Mouse (Mus musculus): ENCODE measurements around the gene Brox.

The Brox gene

DNA sequence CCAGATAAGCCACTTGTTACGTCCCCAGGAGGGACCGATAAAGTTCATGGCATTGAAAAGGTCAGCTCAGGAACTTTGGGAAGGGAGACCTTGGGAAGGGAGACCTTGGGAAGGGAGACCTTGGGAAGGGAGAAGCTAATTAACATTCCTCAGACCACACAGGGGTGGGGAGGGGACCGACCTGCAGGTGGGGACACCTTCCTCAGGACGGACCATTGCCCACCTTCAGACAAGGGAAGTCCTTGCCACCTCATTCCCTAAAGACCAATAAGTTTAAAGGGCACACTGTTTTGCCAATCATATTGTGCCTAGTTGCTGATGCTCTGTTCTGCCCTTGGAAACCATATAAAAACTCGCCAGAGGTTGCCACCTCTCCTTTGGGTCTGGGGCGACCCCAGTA, 29.4 kb downstream of the Brox start:
- no peak for DNase-seq

DNA sequence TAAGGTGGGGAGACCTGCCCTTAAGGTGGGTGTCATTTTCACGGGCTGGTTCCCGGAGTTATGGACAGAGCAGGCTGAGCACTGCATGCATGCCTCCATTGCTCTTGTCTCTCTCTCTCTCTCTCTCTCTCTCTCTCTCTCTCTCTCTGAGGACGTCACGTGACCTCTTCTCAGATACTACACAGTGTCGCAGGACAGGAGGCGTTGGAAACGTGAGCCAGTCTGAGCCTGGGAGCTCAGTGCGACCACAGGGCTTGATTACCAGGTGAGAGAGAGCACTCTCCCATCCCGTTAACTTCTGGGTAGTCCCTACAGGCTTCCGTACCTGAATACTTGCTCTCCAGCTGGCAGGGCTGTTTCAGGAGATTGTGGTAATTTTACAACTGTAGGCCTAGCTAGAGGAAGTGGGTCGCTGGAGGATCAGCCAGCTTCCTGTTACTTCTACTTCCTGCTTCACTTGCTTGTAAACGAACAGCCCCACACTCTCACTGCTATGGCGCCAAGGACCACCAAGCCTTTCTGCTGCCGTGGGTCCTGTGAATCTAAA, 31.1 kb downstream of the Brox start:
- peak; percentile 70 for DNase-seq

DNA sequence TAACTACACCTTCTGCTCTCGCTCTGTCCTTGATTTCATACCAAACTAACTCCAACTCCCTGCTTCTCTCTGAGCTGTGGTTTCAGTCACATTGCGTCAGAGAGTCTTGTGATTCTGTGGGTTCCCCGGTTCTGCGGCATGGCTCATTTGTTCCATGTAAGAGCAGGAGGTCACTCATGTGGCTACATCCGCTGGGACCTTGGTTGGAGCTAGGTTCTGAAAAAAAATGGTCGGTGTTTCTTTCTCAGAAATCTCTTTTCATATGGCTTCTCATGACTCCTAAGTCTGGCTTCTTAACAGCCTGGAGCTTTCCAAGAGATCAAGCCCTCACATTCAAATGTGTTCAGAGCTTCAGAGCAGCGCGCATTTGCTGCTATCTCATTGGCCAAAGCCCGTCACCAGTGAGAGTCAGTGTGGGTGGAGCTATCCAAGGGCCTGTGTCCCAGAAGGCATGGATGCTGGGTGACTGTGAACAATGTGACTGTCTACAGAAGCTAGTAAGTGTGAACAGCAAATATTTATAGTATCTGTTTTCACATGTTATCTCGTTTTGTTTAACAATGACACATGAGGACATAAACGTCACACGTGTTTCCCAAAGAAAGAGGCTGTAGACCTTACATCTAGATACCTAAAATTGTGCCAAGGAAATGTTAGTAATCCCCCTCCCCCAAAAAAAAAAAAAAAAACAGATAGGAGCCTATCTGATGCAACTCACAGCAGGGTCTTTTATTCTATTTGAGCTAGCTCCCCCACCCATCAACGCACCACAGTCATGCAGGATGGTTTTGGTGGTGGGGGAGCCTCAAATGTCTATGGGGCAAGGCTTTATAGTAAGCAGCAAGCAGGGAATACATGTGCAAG, 32.7 kb downstream of the Brox start:
- no peak for DNase-seq

DNA sequence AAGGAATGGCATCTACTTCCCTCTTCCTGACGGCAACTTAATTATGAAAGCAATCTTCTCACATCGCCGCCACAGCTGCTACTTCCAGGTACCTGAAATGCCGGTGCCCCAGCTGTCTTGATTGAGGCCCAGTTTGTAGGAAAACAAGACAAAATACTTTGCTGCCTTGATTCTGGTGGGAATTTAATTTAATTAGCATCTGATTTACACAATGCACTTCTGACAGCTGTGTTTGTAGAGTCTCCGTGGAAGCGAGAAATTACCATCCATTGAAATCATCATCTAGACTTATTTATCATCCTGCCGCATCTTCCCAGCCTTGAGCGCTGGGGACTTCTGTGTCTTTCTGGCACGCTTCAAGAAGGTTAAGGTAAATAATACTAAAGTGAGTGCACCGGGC, 44.5 kb downstream of the Brox start:
- no peak for DNase-seq

DNA sequence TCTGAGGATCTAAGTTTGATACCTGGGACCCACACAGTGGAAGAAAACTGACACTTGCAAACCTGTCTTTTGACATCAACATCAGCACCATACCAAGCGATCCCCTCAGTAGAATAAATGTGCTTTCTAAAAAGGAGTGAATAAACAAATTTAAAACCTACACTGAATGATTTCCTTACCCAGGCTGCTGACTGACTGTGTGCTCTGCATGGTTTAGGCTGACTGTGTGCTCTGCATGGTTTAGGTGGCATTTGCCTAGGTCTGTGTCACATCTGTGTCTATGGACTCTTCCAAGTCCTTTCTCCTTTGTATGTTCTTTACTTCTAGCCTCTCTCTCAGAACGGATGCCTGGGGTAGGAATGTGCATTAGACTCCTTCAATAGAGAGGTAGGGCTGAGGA, 45.3 kb downstream of the Brox start:
- DNase-seq: no peak

DNA sequence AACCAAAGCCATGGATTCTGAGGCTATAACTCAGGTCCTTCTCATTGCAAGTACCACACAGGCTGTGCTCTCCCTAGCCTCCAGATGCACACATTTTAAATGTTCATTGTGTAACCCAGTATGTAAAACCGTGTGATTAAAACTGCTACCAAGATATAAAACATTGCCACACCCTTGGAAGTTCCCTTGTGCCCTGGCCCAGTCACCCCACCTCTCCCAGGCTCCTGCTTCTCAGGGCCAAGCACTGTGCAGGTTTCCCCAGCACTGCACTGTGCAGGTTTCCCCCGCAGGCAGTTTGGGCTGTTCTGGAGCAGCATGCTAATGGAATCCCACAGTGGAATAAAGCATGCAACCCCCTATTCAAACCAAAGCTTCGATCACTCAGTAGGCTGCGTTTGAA, 46.5 kb downstream of the Brox start:
- no peak for DNase-seq

DNA sequence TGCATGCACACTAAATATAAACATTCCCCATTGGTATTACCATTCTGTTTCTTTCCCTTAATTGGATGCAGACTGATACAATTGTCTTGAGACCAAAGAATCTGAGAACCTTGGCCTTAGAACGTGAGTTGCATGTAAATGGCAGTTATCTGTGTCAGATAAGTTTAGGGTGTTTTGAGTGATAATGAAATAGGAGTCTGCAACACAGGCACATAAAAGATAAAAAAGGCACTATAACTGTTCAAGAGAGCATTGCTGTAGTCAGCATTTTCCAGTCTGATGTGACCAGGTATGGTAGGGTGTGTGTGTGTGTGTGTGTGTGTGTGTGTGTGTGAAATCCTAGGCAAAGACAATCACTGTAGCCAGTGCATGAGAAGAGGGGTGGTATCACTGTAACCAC, 48.9 kb downstream of the Brox start:
- no peak for DNase-seq

DNA sequence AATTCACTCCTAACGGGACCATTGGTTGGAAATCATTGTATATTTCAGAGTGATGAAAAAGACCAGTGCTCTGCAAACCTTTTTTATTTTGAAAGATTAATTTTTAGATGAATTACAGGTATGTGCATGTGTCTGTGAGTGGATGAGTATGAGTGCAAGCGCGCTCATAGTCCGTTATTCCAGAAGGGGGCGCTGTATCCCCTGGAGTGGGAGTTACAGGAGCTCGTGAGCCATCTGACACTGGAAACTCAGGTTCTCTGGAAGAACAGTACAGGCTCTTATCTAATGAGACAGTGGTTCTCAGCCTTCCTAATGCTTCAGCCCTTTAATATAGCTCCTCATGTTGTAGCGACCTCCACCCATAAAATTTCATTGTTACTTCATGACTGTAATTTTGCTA, 53.8 kb downstream of the Brox start:
- peak; percentile 38 for DNase-seq

DNA sequence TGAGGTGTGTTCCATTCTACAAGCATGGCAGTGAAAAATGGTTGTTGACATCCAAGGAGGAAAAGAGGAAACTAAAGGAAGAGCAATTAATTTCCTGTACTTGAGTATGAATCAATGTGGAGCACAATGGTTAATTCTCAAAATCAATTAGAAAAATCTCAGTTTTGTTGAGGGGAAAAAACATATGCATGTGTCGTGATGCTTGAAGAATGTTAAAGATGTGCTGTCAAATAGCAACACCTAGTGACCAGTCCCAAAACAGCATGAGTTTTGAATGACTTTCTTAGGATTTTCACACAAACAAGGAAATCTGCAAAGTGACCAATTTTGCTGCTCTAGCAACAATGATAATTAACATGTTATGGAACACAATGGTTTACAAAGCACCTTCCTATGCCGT, 59.2 kb downstream of the Brox start:
- DNase-seq: peak; percentile 36

DNA sequence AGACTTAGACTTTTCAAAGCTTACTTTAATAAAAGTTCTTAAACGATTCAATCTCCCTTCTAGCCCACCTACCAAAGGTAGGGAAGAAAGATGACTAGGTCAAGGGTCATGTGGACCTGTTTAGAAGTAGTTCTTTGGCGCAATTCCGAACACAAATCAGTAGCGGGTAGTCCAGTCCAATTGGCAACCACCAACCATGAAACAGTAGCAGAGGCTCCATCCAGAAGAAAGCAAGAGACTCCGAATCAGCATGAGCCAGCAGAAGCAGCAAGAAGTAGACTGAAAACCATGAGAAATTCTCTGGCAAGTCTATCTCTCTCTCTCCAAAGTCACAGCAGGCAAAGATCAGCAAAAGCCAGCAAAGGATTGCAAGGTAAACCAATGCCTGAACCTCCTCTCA, 60.6 kb downstream of the Brox start:
- no peak for DNase-seq

DNA sequence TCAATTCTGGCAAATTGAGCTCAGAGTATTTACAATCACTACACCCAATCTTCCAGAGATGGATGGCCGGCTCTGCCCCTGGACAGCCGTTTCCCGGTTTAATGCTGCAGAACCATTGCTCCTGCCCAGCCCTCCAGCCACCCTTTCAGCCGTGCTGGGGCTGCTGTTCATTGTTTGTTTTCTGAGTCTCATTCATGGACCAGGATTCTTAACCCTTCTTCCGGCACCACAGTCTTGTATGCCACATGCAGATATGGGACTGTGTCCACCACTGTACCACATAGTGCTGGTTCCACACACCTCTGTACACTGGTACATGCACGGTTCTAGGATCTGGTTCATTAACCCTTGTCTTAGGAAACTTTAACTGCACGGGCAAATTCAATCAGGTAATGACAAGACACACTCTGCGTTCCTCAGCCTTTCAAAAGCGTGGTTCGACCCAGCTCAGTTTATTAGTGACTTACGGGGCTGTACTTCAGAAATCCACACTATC, 63.3 kb downstream of the Brox start:
- no peak for DNase-seq

DNA sequence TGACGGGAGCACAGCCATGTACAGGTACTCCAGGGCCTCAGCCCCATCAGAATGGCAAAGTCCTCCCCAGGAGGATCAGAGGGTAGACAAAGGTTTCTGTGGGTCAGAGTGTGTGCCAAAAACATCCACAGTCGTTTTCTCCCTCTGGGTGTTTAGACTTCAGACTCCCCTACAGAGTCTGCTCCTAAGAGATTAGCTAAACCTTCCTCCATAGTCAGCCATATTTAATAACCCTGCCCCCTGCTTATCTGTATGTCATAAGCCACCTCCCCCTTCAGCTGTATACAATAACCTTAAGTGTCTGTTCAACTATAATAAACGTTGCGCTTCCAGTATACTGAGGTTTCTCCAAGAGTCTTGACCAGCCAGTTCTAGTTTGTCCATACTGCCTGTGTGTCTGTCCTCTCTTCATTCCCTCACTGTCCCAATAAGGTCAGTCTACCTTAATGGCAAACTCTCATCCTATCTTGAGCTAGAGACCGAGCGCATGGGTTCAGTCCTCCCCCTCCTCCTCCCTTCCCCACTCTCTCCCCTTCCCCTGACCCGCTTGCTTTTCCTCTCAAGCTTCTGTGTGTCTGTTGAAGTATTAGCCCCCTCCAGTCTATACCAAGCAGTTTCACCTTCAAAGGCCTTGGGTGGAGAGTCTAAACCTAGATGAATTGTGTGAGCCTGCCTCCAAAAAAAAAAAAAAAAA, 63.9 kb downstream of the Brox start:
- no peak for DNase-seq

DNA sequence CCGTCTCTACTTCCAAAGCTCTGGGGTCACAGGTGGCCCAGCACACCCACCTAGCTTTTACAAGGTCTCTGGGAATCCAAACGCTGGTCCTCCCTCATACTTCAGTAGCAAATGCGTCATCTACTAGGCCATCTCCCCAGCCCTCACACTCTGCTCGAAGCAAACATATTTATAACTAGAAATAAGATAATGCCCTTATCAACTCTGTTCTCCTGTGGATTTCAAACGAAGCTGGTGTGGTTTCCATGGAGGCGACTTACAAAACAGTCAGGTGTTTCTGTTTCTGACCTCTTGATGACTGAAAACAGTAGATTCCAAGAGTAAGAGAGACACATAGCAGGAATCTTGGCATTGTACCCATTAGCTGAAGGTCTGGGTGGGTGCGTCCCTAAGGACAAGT, 69.6 kb downstream of the Brox start:
- no peak for DNase-seq

All from thymus, postnatal 14 days (tissue).